Mouse (Mus musculus) liver, embryonic 15.5 days (tissue): Measurements from ENCODE around the gene Cubn. TPM values are rescaled to one million over a fixed set of nuclear protein-coding genes. Genes with fewer than 3 reads are reported as not detected.

Source experiments
- ATAC-seq: fragments of 200-750 bp; cut with Nextera tagmentation; 2 replicates; pipeline ENCODE4 v1.8.0; 2017; ENCODE audit warnings: moderate number of reproducible peaks, mild to moderate bottlenecking, moderate library complexity; ENCODE audit not compliant: insufficient read depth
- H3K27ac ChIP-seq: fragments of 300-500 bp; sonication (generic); replicated peaks from 2 replicates; pipeline ENCODE4 v1.5.1; 2015; ENCODE audit warnings: mild to moderate bottlenecking, inconsistent platforms
- H3K27me3 ChIP-seq: fragments of 300-500 bp; sonication (generic); 2 replicates; pipeline ENCODE4 v1.6.1; 2015; ENCODE audit warnings: mild to moderate bottlenecking, inconsistent platforms
- H3K36me3 ChIP-seq: fragments of 300-500 bp; sonication (generic); replicated peaks from 2 replicates; pipeline ENCODE4 v1.6.1; 2015; ENCODE audit warnings: moderate library complexity, mild to moderate bottlenecking, inconsistent platforms
- H3K4me1 ChIP-seq: fragments of 300-500 bp; sonication (generic); replicated peaks from 2 replicates; pipeline ENCODE4 v1.6.1; 2015; ENCODE audit warnings: inconsistent platforms
- H3K4me2 ChIP-seq: fragments of 300-500 bp; sonication (generic); 2 replicates; pipeline ENCODE4 v1.6.1; 2015; ENCODE audit warnings: moderate library complexity, mild to moderate bottlenecking, inconsistent platforms
- H3K4me3 ChIP-seq: fragments of 300-500 bp; sonication (generic); replicated peaks from 2 replicates; pipeline ENCODE4 v1.5.1; 2015; ENCODE audit warnings: mild to moderate bottlenecking, inconsistent platforms
- H3K9ac ChIP-seq: fragments of 300-500 bp; sonication (generic); 2 replicates; pipeline ENCODE4 v1.6.1; 2015; ENCODE audit warnings: moderate library complexity, mild to moderate bottlenecking, inconsistent platforms
- H3K9me3 ChIP-seq: fragments of 300-500 bp; sonication (generic); replicated peaks from 2 replicates; pipeline ENCODE4 v1.6.1; 2016; ENCODE audit warnings: inconsistent platforms
- WGBS: fragments of 180-500 bp; shearing (Covaris S2); methylation state at CpG from one replicate; pipeline ENCODE4 v1.1.7; 2015; ENCODE audit warnings: mixed read lengths; ENCODE audit not compliant: insufficient replicate concordance; 5-methylcytosine and 5-hydroxymethylcytosine counted together
- polyA plus RNA-seq: library from polyadenylated mRNA; unstranded; fragments of >200 nt; fragmentation: Nextera tagmentation; extraction: Ambion mirVana; gene quantifications from 2 replicates; pipeline ENCODE4 v1.2.1, GENCODE M21; 2015

The Cubn gene
- polyA plus RNA-seq, 1 experiment from 2014 or later: 0.06 TPM

DNA sequence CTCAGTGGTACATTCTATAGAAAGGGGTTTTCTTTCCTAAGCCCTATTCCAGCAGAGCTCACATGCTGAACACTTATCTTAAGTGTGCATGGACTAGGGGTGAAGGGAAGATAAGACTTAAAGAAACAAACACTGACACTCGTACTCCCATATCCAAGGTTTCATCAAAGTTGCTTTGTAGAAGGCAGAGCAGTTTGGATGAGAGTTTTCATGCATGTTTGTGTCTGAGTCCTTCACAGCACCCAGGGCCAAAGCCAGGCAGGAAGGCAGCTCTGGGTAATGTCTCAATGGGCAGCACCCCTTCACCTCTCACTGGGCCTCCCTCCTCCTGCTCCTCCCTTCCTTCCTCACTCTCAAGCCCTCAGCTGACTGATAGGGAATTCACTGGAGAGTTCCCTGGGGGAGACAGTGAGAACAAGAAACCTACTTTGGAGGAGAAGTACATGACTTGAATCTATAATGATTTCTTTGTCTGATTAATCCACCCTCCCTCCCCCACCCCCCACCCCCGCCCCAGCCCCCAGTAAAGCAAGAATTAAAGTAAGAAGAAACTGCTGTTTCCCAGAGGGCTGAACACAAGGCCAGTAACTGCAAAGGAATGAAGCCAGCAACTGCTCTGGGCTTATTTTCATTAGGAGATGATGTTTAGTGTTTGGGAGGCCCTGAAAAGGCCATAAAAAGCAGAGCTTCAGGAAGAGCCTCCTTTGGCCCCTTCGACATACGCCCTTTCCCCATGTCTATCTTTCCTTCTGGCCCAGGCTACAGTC, 106.7 kb downstream of the Cubn start:
- no peaks in the 10 kb centered on the region for H3K36me3 ChIP-seq
- H3K27me3 ChIP-seq: no peaks in the 10 kb centered on the region
- peaks cover 19% of the 10 kb centered on the region for H3K4me1 ChIP-seq
- peak overlapping the region; percentile 77 for H3K27ac ChIP-seq
- 19% methylated on average over 4 of the region's 4 CpGs for WGBS
- no peaks in the 10 kb centered on the region for H3K9me3 ChIP-seq
- H3K4me3 ChIP-seq: no peak overlapping the region
- H3K9ac ChIP-seq: no peak overlapping the region
- peak overlapping the region; percentile 57 for H3K4me2 ChIP-seq
- peak; percentile 94 for ATAC-seq

DNA sequence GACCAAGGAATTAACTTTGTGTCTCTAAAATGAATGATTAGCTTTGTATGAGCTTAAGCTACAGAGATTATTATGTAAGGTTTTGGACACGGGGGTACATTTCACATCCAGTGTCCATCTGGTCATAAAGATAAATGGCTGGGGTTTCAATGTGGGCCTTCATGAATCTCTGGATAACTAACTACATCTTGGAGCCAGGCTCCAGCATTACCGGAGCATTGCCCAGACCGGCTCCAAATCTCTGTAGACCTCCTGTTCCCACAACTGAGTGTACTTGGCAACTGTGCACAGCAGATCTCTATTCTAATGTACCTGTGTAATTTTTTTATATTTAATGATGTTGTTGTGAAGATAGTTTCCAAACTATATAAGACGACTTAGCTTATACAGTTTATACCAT, 115.4 kb downstream of the Cubn start:
- Histone ChIP-seq H3K4me2 (no peak overlapping the region), H3K27ac (no peak overlapping the region), H3K4me1 (peaks cover 9% of the 10 kb centered on the region), H3K27me3 (no peaks in the 10 kb centered on the region), H3K4me3 (no peak overlapping the region), H3K9me3 (no peaks in the 10 kb centered on the region), H3K36me3 (no peaks in the 10 kb centered on the region), H3K9ac (no peak overlapping the region)
- ATAC-seq: no peak
- 66% methylated on average over 4 of the region's 4 CpGs for WGBS

GRCm38 (mm10) chr2:13373291-13373690, 118.3 kb downstream of the Cubn start:
- H3K27me3 ChIP-seq: no peaks in the 10 kb centered on the region
- ATAC-seq: no peak
- H3K4me2 ChIP-seq: no peak overlapping the region
- no peaks in the 10 kb centered on the region for H3K36me3 ChIP-seq
- no peaks in the 10 kb centered on the region for H3K9me3 ChIP-seq
- no peak overlapping the region for H3K9ac ChIP-seq
- H3K27ac ChIP-seq: no peak overlapping the region
- H3K4me1 ChIP-seq: peaks cover 16% of the 10 kb centered on the region
- 75% methylated on average over 1 of the region's 1 CpGs for WGBS
- H3K4me3 ChIP-seq: no peak overlapping the region

DNA sequence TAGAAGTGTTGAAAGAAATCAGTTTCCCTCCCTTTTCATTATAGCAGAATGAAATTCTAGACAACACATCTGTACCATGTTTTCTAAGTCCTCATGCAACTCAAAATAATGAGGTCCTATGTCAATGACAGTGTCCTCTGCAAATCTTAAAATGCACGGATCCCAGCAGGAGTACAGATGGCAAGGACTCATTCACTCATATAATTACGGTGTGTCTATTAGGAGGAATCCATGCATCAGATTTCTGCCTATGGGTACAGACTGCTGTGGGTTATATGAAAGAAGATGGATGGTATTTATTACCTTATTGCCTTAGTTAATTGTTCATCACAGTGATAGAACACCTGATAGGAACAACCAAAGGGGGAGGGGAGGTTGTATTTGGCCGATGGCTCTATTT, 118.8 kb downstream of the Cubn start:
- H3K27ac ChIP-seq: peak overlapping the region; percentile 74; the same call in 1 of the 2 replicates
- no peaks in the 10 kb centered on the region for H3K36me3 ChIP-seq
- no peak overlapping the region for H3K4me2 ChIP-seq

GRCm38 (mm10) chr2:13372256-13372824, 119.3 kb downstream of the Cubn start:
- 19% methylated on average over 5 of the region's 5 CpGs for WGBS
- no peaks in the 10 kb centered on the region for H3K27me3 ChIP-seq
- no peaks in the 10 kb centered on the region for H3K36me3 ChIP-seq
- no peak overlapping the region for H3K4me3 ChIP-seq
- H3K9me3 ChIP-seq: no peaks in the 10 kb centered on the region
- no peak overlapping the region for H3K9ac ChIP-seq
- peaks cover 16% of the 10 kb centered on the region for H3K4me1 ChIP-seq
- H3K4me2 ChIP-seq: no peak overlapping the region
- peak; percentile 72 for ATAC-seq
- peak overlapping the region; percentile 74 for H3K27ac ChIP-seq

More for the DNA sequence above, 118.8 kb downstream of the Cubn start:
- WGBS: 59% methylated on average over 3 of the region's 3 CpGs
- no peak for ATAC-seq
- Histone ChIP-seq H3K4me3 (no peak overlapping the region), H3K27me3 (no peaks in the 10 kb centered on the region), H3K9me3 (no peaks in the 10 kb centered on the region), H3K9ac (no peak overlapping the region), H3K4me1 (peaks cover 16% of the 10 kb centered on the region)

- ATAC-seq: peak; percentile 46
- H3K9me3 ChIP-seq: no peaks in the 10 kb centered on the region
- H3K4me1 ChIP-seq: peaks cover 16% of the 10 kb centered on the region
- H3K27ac ChIP-seq: peak overlapping the region; percentile 74
- no peak overlapping the region for H3K9ac ChIP-seq
- H3K36me3 ChIP-seq: no peaks in the 10 kb centered on the region
- no peaks in the 10 kb centered on the region for H3K27me3 ChIP-seq
- WGBS: 10% methylated on average over 4 of the region's 4 CpGs
- no peak overlapping the region for H3K4me3 ChIP-seq
- peak overlapping the region; percentile 30; the same call in 1 of the 2 replicates for H3K4me2 ChIP-seq
These were observed 119.8 kb downstream of the Cubn start for GRCm38 (mm10) chr2:13371797-13372170.

DNA sequence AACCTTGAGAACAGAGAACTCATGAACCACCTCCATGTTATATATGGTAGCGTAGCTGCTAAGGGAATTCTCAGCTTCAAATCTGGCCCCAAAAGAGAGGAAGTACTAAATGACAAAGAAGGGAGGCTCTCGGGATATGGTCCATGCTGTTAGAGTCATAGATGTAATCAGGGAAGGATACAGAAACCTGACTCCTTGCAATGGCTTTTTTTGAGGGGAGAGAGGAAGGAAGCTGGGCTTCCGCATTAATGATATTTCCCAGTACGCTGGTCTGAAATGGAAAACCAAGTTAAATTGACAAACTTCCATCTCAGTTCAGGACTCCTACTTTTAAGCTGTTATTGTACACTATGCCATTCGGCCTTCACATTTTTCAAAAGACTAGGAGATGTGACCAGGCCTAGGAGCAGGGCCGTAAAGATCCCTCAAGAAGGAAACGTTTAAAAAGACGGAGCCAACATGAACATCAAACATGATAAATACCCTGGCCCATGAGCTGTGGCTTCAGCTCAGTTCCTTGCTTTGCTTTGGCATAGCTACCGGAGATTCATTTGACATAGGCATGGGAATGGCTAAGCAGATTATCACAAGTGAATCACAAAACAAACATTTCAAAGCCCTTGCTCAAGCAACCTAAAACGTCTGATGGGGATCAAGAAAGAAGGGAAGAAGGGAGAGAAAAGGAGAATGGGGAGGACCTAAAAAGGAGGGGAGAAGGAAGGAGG, 120.4 kb downstream of the Cubn start:
- Histone ChIP-seq H3K9me3 (no peaks in the 10 kb centered on the region), H3K27me3 (no peaks in the 10 kb centered on the region), H3K4me1 (peaks cover 16% of the 10 kb centered on the region), H3K4me3 (no peak overlapping the region), H3K27ac (peak overlapping the region; percentile 74), H3K9ac (no peak overlapping the region), H3K36me3 (no peaks in the 10 kb centered on the region), H3K4me2 (no peak overlapping the region)
- 49% methylated on average over 10 of the region's 10 CpGs for WGBS
- no peak for ATAC-seq

DNA sequence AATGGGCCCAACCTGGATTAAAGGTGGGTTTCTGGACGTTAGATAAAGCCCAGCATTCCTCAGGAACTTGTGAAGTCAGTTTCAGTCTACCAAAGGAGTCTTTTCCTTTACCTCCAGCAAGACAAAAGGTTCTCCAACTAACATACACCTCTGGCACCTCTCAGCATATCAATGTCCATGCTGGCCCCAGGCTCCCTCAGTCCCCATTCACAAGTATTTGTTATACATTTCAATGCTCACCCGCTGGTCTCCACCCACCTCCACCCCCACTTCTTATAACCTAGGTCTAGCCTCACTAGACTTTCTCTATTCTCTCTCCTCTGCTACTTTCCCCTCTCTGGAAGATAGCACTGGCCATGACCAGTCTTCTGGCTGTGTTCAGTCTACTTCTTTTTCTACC, 121.1 kb downstream of the Cubn start:
- 56% methylated on average over 2 of the region's 2 CpGs for WGBS
- no peak overlapping the region for H3K4me2 ChIP-seq
- no peak for ATAC-seq
- H3K27ac ChIP-seq: no peak overlapping the region
- H3K4me3 ChIP-seq: no peak overlapping the region
- H3K9me3 ChIP-seq: no peaks in the 10 kb centered on the region
- no peaks in the 10 kb centered on the region for H3K27me3 ChIP-seq
- peaks cover 16% of the 10 kb centered on the region for H3K4me1 ChIP-seq
- no peaks in the 10 kb centered on the region for H3K36me3 ChIP-seq
- H3K9ac ChIP-seq: no peak overlapping the region

DNA sequence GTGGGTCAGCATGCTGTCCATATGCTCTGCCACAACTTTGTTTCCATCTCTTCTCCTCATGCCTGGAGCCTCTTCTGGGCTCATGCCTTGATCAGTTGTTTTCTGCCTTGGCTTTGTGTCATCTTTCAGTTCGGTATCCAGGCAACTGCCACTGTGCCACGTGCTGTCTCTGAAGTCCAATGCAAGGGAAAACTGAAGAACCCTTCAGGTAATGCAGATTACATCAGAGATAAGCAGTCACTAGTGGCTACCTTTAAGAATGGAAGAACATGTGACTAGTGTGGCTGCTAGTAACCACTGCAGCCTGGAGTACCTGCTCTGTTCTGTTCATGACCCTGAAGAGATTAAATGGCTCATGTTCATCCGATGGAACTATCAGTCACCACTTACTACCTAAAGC, 123.1 kb downstream of the Cubn start:
- no peaks in the 10 kb centered on the region for H3K27me3 ChIP-seq
- ATAC-seq: no peak

DNA sequence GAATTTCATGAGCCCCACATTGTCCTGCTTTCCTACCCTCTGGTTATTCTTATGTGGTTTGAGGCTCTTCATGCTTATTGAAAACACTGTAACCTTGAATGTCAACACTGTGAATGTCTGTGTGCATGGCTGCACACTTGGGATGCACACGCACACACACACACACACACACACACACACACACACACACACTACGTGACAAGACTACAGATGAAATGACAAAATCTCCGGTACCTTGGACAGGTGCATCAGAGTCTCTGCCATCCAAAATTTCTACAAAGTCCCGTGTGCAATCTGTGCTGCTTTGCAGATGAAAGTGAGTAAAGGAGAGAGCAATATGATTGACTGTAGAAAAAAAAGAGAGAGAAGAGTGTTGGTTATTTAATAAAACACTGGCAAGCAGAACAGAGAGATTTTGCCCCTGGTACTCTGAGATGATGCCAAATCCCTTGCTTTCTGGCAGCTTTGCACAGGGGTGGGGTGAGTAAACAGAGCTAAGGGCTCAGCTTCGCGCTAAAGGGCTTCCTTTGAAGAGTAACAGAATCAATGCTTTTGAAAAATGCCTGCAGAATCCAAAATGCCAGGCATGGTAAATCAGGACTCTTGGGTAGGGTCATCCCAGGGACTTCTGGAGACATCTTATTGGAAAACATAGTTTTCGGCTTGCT, 133.6 kb downstream of the Cubn start:
- no peak for ATAC-seq
- H3K4me1 ChIP-seq: 0 out of 2 replicates have a peak, but pooled peaks cover 4% of the 10 kb centered on the region
- H3K9ac ChIP-seq: no peak overlapping the region
- no peak overlapping the region for H3K4me2 ChIP-seq
- H3K27me3 ChIP-seq: no peaks in the 10 kb centered on the region
- H3K36me3 ChIP-seq: no peaks in the 10 kb centered on the region
- no peak overlapping the region for H3K4me3 ChIP-seq
- H3K9me3 ChIP-seq: no peaks in the 10 kb centered on the region
- 61% methylated on average over 7 of the region's 7 CpGs for WGBS
- H3K27ac ChIP-seq: no peak overlapping the region

More for the DNA sequence above, 123.1 kb downstream of the Cubn start:
- Histone ChIP-seq H3K4me1 (peaks cover 16% of the 10 kb centered on the region), H3K27ac (no peak overlapping the region), H3K4me2 (no peak overlapping the region), H3K9me3 (no peaks in the 10 kb centered on the region), H3K36me3 (no peaks in the 10 kb centered on the region), H3K4me3 (no peak overlapping the region), H3K9ac (no peak overlapping the region)
- 57% methylated on average over 3 of the region's 3 CpGs for WGBS

DNA sequence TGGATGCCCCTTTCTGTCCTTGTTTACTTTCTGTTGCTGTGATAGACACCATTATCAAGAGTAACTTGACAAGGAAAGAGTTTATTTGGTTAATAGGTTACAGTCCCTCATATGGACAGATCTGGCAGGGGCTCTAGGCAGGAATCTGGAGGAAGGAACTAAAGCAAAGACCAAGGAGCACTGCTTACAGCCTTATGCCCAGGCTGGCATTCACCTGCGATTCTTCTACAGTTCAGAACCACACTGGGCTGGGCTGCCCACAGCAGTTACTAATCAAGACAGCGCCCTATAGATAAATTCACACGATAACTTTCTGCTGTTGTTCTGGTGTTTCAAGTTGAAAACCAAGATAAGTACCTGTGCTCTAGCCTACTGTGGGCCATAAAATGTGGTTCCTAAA, 138.8 kb downstream of the Cubn start:
- H3K9me3 ChIP-seq: no peaks in the 10 kb centered on the region
- H3K4me2 ChIP-seq: no peak overlapping the region
- no peak overlapping the region for H3K4me3 ChIP-seq
- H3K9ac ChIP-seq: no peak overlapping the region
- H3K27ac ChIP-seq: no peak overlapping the region
- no peaks in the 10 kb centered on the region for H3K27me3 ChIP-seq
- WGBS: 50% methylated on average over 3 of the region's 3 CpGs
- ATAC-seq: no peak
- no peaks in the 10 kb centered on the region for H3K4me1 ChIP-seq
- H3K36me3 ChIP-seq: no peaks in the 10 kb centered on the region
